Mouse (Mus musculus) forebrain, embryonic 15.5 days (tissue): Measurements from ENCODE around the gene Egfl7. TPM values are rescaled to one million over a fixed set of nuclear protein-coding genes. Genes with fewer than 3 reads are reported as not detected.

Experiments used
- ATAC-seq: fragments of 200-750 bp; cut with Nextera tagmentation; replicated peaks from 2 replicates; pipeline ENCODE4 v1.8.0; 2017; ENCODE audit warnings: mild to moderate bottlenecking, moderate TSS enrichment, moderate library complexity
- H3K27ac ChIP-seq: fragments of 300-500 bp; sonication (generic); replicated peaks from 2 replicates; pipeline ENCODE4 v1.5.1; 2015; ENCODE audit warnings: mild to moderate bottlenecking, inconsistent platforms
- H3K27me3 ChIP-seq: fragments of 300-500 bp; sonication (generic); 2 replicates; pipeline ENCODE4 v1.6.1; 2015; ENCODE audit warnings: inconsistent platforms
- H3K36me3 ChIP-seq: fragments of 300-500 bp; sonication (generic); 2 replicates; pipeline ENCODE4 v1.6.1; 2015; ENCODE audit warnings: mild to moderate bottlenecking, inconsistent platforms
- H3K4me1 ChIP-seq: fragments of 300-500 bp; sonication (generic); 2 replicates; pipeline ENCODE4 v1.6.1; 2015; ENCODE audit warnings: inconsistent platforms
- H3K4me2 ChIP-seq: fragments of 300-500 bp; sonication (generic); replicated peaks from 2 replicates; pipeline ENCODE4 v1.6.1; 2015; ENCODE audit warnings: mild to moderate bottlenecking, inconsistent platforms
- H3K4me3 ChIP-seq: fragments of 300-500 bp; sonication (generic); 2 replicates; pipeline ENCODE4 v1.5.1; 2015; ENCODE audit warnings: mild to moderate bottlenecking, inconsistent platforms
- H3K9ac ChIP-seq: fragments of 300-500 bp; sonication (generic); replicated peaks from 2 replicates; pipeline ENCODE4 v1.6.1; 2015; ENCODE audit warnings: mild to moderate bottlenecking, inconsistent platforms
- H3K9me3 ChIP-seq: fragments of 300-500 bp; sonication (generic); 2 replicates; pipeline ENCODE4 v1.6.1; 2016; ENCODE audit warnings: inconsistent platforms
- WGBS: fragments of 180-500 bp; shearing (Covaris S2); methylation state at CpG from one replicate; pipeline ENCODE4 v1.1.7; 2015; ENCODE audit warnings: mixed read lengths; 5-methylcytosine and 5-hydroxymethylcytosine counted together
- polyA plus RNA-seq: library from polyadenylated mRNA; unstranded; fragments of >200 nt; fragmentation: Nextera tagmentation; extraction: Ambion mirVana; gene quantifications from 2 replicates; pipeline ENCODE4 v1.2.1, GENCODE M21; 2015

Egfl7 gene
- polyA plus RNA-seq, 1 experiment from 2014 or later = 46.4 TPM

GRCm38 (mm10) chr2:26607056-26607910 is 27.5 kb downstream of the Egfl7 start:
- H3K9ac ChIP-seq = no peak overlapping the region
- WGBS = 59% methylated on average over 6 of the region's 6 CpGs
- no peak overlapping the region for H3K27ac ChIP-seq

GRCm38 (mm10) chr2:26608781-26609180 is 29.0 kb downstream of the Egfl7 start:
- no peak for ATAC-seq
- H3K27me3 ChIP-seq = peaks cover 11% of the 10 kb centered on the region
- H3K9ac ChIP-seq = no peak overlapping the region
- H3K4me1 ChIP-seq = peaks cover 11% of the 10 kb centered on the region
- no peak overlapping the region for H3K27ac ChIP-seq
- no peak overlapping the region for H3K4me3 ChIP-seq
- no peaks in the 10 kb centered on the region for H3K9me3 ChIP-seq
- no peaks in the 10 kb centered on the region for H3K36me3 ChIP-seq
- no peak overlapping the region for H3K4me2 ChIP-seq

More at GRCm38 (mm10) chr2:26607056-26607910, 27.5 kb downstream of the Egfl7 start:
- Histone ChIP-seq H3K4me1 (peaks cover 14% of the 10 kb centered on the region), H3K9me3 (no peaks in the 10 kb centered on the region), H3K27me3 (peaks cover 26% of the 10 kb centered on the region), H3K4me3 (no peak overlapping the region), H3K36me3 (no peaks in the 10 kb centered on the region), H3K4me2 (no peak overlapping the region)
- no peak for ATAC-seq

DNA sequence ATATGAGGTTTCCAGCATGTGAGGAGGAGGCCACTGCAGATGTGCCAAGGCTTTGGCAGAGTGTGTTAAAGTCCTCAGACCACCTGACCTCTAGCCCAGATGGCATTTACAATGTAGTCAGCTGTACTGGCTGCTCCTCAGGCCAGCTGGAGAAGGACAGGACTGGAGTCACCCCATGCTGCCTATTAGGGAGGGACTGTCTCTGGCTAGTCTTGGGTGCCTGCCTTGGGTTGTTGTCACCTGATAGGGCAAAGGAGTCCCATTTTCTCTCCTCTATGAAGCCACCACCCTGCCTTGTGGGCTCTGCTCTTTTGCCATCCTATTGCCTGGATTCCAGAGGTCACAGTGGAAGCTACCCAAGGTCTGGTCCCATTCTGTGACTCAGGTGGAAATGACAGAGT is 29.4 kb downstream of the Egfl7 start:
- H3K36me3 ChIP-seq = no peaks in the 10 kb centered on the region
- no peaks in the 10 kb centered on the region for H3K9me3 ChIP-seq
- no peak for ATAC-seq
- H3K27me3 ChIP-seq = peaks cover 7% of the 10 kb centered on the region
- no peak overlapping the region for H3K4me2 ChIP-seq
- no peak overlapping the region for H3K4me3 ChIP-seq
- H3K9ac ChIP-seq = no peak overlapping the region
- H3K4me1 ChIP-seq = peaks cover 7% of the 10 kb centered on the region
- H3K27ac ChIP-seq = no peak overlapping the region

GRCm38 (mm10) chr2:26610526-26610925 is 30.7 kb downstream of the Egfl7 start:
- Histone ChIP-seq H3K9me3 (no peaks in the 10 kb centered on the region), H3K4me2 (no peak overlapping the region), H3K27me3 (no peaks in the 10 kb centered on the region), H3K4me3 (no peak overlapping the region), H3K9ac (no peak overlapping the region), H3K27ac (no peak overlapping the region), H3K4me1 (0 out of 2 replicates have a peak, but pooled peaks cover 3% of the 10 kb centered on the region), H3K36me3 (no peaks in the 10 kb centered on the region)
- 67% methylated on average over 3 of the region's 3 CpGs for WGBS
- ATAC-seq = no peak

GRCm38 (mm10) chr2:26611054-26611453 is 31.2 kb downstream of the Egfl7 start:
- Histone ChIP-seq H3K36me3 (no peaks in the 10 kb centered on the region), H3K9ac (no peak overlapping the region), H3K4me2 (no peak overlapping the region), H3K4me3 (no peak overlapping the region), H3K27me3 (no peaks in the 10 kb centered on the region), H3K9me3 (no peaks in the 10 kb centered on the region), H3K27ac (no peak overlapping the region), H3K4me1 (0 out of 2 replicates have a peak, but pooled peaks cover 3% of the 10 kb centered on the region)
- ATAC-seq = no peak

DNA sequence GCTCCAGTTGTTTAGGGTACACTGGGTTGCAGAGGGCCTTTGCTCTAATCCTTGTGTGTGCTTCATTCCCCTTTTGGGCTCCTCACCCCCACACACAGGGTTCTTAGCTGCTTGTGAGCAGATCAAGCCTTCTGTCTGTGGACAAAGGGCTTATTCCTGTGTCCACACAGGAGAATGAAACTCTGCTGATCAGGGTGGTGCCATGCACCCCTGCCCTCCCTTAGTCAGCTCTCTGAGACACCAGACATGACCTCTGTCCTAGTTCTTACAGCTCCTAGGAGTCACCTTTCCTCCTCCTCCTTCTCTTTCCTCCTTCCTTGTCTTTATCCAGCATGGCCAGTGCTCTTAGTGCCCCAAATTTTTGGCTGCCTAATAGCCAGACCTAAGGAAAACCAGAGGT is 32.1 kb downstream of the Egfl7 start:
- 0 out of 2 replicates have a peak, but pooled peaks cover 3% of the 10 kb centered on the region for H3K4me1 ChIP-seq
- H3K4me3 ChIP-seq = no peak overlapping the region
- H3K9me3 ChIP-seq = no peaks in the 10 kb centered on the region
- no peak overlapping the region for H3K9ac ChIP-seq
- no peaks in the 10 kb centered on the region for H3K36me3 ChIP-seq
- no peak for ATAC-seq
- H3K27me3 ChIP-seq = no peaks in the 10 kb centered on the region
- H3K4me2 ChIP-seq = no peak overlapping the region
- no peak overlapping the region for H3K27ac ChIP-seq

GRCm38 (mm10) chr2:26614903-26615302 is 35.1 kb downstream of the Egfl7 start:
- no peak for ATAC-seq
- Histone ChIP-seq H3K27me3 (no peaks in the 10 kb centered on the region), H3K9me3 (no peaks in the 10 kb centered on the region), H3K4me2 (no peak overlapping the region), H3K4me1 (no peaks in the 10 kb centered on the region), H3K36me3 (no peaks in the 10 kb centered on the region), H3K9ac (no peak overlapping the region), H3K4me3 (no peak overlapping the region), H3K27ac (no peak overlapping the region)
- WGBS = 72% methylated on average over 5 of the region's 5 CpGs

DNA sequence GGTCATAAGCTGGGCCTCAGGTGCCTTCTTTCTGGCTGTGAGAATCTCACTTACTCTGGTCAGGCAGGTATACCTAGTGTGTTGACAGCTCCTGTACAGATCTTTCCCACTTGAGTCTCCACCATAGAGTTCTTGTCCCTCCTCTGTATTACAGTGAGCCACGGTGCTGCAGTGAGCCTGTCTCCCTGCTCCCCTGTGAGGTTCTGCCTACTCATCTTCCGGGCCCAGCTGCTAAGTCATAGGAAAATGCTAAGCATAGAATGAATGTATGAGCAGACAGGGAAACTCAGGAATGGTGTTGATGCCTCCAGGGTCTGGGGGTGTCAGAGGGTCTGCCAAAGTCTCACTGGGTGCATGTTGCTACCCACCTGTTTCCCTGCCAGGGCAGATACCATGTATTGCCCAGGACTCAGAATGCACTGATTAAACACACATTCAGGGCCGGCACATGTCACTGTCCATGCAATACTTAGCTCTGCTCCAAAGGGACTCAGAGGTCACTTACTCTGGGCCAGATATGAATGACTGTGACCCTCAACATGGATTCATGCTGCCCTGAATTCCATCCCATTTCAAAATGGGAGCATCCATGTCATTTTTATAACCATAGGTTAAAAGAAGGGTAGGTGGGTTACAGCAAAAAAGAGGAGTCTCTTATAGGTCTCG is 35.8 kb downstream of the Egfl7 start:
- Histone ChIP-seq H3K9me3 (no peaks in the 10 kb centered on the region), H3K4me3 (no peak overlapping the region), H3K9ac (no peak overlapping the region), H3K36me3 (no peaks in the 10 kb centered on the region), H3K27ac (no peak overlapping the region), H3K27me3 (no peaks in the 10 kb centered on the region), H3K4me2 (no peak overlapping the region), H3K4me1 (no peaks in the 10 kb centered on the region)
- 86% methylated on average over 4 of the region's 4 CpGs for WGBS
- no peak for ATAC-seq

DNA sequence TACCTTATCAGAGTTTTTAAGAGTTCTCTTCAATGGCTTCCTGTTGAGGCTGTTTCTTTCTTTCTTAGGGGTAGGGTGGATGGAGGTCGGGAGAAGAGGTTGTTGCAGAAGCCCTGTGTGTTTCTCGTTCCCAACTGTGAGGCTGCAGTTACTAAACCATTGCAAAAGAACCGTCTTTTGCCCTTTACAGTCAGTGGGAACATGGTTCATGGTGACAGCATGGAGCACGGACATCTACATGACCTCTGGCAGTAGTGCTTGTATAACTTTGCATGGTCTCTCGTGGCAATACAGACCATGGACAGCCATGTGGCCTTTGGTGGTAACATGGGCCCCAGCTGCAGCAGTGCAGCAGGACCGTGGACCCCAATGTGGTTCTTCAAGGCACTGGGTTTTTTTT is 37.5 kb downstream of the Egfl7 start:
- H3K4me3 ChIP-seq = no peak overlapping the region
- no peak overlapping the region for H3K27ac ChIP-seq
- H3K36me3 ChIP-seq = no peaks in the 10 kb centered on the region
- H3K4me1 ChIP-seq = no peaks in the 10 kb centered on the region
- no peak overlapping the region for H3K4me2 ChIP-seq
- ATAC-seq = no peak
- 77% methylated on average over 6 of the region's 6 CpGs for WGBS
- H3K9ac ChIP-seq = no peak overlapping the region
- no peaks in the 10 kb centered on the region for H3K27me3 ChIP-seq
- no peaks in the 10 kb centered on the region for H3K9me3 ChIP-seq

DNA sequence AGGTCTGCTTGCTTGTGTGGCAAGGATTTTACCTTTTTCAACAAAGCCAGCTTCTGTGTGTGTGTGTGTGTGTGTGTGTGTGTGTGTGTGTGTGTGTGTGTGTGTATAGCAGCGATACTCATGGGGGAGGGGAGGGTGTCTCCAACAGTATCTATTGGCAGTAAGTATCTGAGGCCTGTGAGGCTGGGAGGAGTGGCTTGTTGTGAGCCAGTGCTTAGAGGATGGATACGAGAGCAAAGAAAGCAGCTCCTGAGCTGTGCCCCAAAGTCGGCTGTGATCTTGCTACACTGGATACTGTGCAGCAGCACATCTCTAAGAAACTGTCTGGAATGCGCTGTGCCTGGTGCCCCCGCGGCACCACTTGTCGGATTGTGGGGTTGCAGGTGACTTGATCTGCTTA is 38.1 kb downstream of the Egfl7 start:
- no peak overlapping the region for H3K27ac ChIP-seq
- WGBS = 54% methylated on average over 7 of the region's 7 CpGs

DNA sequence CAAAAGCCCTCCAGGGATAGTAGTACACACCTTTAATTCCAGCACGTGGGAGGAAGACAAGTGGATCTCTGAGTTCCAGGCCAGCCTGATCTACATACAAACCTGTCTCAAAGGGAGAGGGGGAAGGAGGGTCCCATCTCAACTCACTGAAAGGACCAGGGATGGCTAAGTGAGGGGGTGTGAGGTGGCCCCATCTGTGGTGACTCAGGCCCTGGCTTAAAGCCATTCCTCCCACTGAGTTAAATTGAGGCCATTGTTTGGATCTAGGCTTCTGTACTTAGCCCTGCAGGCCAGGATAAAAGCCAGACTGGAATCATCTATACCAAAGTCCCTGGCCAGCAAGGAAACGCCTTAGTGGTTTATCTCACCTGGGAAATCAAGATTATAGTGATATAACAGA is 41.4 kb downstream of the Egfl7 start:
- H3K4me1 ChIP-seq = no peaks in the 10 kb centered on the region
- H3K36me3 ChIP-seq = no peaks in the 10 kb centered on the region
- no peak overlapping the region for H3K27ac ChIP-seq
- no peak overlapping the region for H3K9ac ChIP-seq
- ATAC-seq = no peak
- H3K4me2 ChIP-seq = no peak overlapping the region
- no peaks in the 10 kb centered on the region for H3K9me3 ChIP-seq
- H3K27me3 ChIP-seq = no peaks in the 10 kb centered on the region
- WGBS = 33% methylated on average over 2 of the region's 2 CpGs
- H3K4me3 ChIP-seq = no peak overlapping the region

More for the DNA sequence above, 38.1 kb downstream of the Egfl7 start:
- Histone ChIP-seq H3K4me1 (no peaks in the 10 kb centered on the region), H3K36me3 (no peaks in the 10 kb centered on the region), H3K27me3 (no peaks in the 10 kb centered on the region), H3K9ac (no peak overlapping the region), H3K4me2 (no peak overlapping the region), H3K9me3 (no peaks in the 10 kb centered on the region), H3K4me3 (no peak overlapping the region)
- ATAC-seq = no peak

GRCm38 (mm10) chr2:26622984-26623383 is 43.2 kb downstream of the Egfl7 start:
- Histone ChIP-seq H3K4me2 (no peak overlapping the region), H3K4me3 (no peak overlapping the region), H3K4me1 (peaks cover 6% of the 10 kb centered on the region; the same call in 1 of the 2 replicates), H3K9ac (no peak overlapping the region), H3K9me3 (no peaks in the 10 kb centered on the region), H3K36me3 (no peaks in the 10 kb centered on the region), H3K27ac (no peak overlapping the region), H3K27me3 (no peaks in the 10 kb centered on the region)
- 68% methylated on average over 5 of the region's 5 CpGs for WGBS
- no peak for ATAC-seq
